Mouse (Mus musculus) olfactory bulb, adult 2 months (tissue): Measurements from ENCODE around the gene Heca.

ENCODE experiments used
- CTCF ChIP-seq: fragments of 200-500 bp; IDR thresholded peaks from 2 replicates; pipeline ENCODE4 v1.5.1; 2012; ENCODE audit warnings: low read depth, mild to moderate bottlenecking, low read length, moderate library complexity; ENCODE audit not compliant: insufficient read depth
- POLR2A ChIP-seq: fragments of 200-500 bp; IDR thresholded peaks from 2 replicates; pipeline ENCODE4 v1.6.1; 2012; ENCODE audit warnings: mild to moderate bottlenecking, low read depth, low read length, moderate library complexity; ENCODE audit not compliant: insufficient read depth

GRCm38 (mm10) chr10:17842030-17842429 lies 105.8 kb downstream of the Heca start:
- no peak for TF ChIP-seq POLR2A
- no peak for TF ChIP-seq CTCF
